In the genomic region with DNA sequence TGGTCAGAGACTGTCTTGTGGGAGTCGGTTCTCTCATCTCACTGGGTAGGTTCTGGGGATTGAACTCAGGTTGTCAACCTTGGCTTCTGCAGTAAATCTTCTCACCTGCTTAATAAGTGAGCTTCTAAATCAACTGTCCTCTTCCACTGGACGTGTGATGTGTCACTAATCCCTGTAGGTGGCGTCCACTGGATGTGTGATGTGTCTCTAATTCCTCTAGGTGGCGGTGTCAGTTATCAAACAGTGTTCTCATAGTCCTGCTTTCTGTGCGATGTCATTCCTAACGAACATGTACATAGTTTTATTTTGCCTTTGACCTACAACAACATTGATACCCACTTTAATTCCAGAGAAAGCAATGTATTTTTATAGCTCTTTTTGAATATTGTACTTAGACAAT, we compare ENCODE assay signal across 9 mouse cellular contexts. TPM values are rescaled to one million over a fixed set of nuclear protein-coding genes. Genes with fewer than 3 reads are reported as not detected.
A peak's percentile ranks its signal among the peaks of the same experiment; 100 is the strongest.
DNase-seq lines count a peak whose midpoint lies in the region; ATAC-seq and TF ChIP-seq lines count a peak whose summit lies in the region.
"Had no signal": no experiment of that assay in that cellular context is flagged by ENCODE, and none has a peak within 500 bp of the region (broad histone marks: within the 10 kb centered on the region; RNA-seq: fewer than 3 reads in every experiment).

No protein-coding gene starts in this region.

- ATAC-seq in forebrain, postnatal 0 days = peak; percentile 32; the same call in 1 of the 2 replicates
- no peak for ATAC-seq in forebrain, embryonic 12.5 days (ENCODE audit: low FRiP score)
- no peak for ATAC-seq in lung, embryonic 14.5 days (ENCODE audit: insufficient read depth)

- peak; percentile 92 for TF ChIP-seq CTCF in forebrain, postnatal 0 days (IDR thresholded peaks at IDR 0.05; ENCODE audit: low read depth)
- TF ChIP-seq CTCF in lung, embryonic 14.5 days (IDR thresholded peaks at IDR 0.05; ENCODE audit: low read depth) = peak; percentile 86

- no peaks in the 10 kb centered on the region for H3K36me3 ChIP-seq in forebrain, postnatal 0 days (ENCODE audit: insufficient read depth)
- H3K36me3 ChIP-seq in forebrain, embryonic 12.5 days (replicated peaks) = no peaks in the 10 kb centered on the region
- H3K36me3 ChIP-seq in lung, embryonic 14.5 days (ENCODE audit: insufficient read depth) = no peaks in the 10 kb centered on the region

- peak; percentile 61 for DNase-seq in forebrain, postnatal 0 days
- peak; percentile 75 for DNase-seq in lung, embryonic 14.5 days
- DNase-seq in lung, postnatal 14 days = no peak
- peak; percentile 65 for DNase-seq in embryo, embryonic 11 days
- DNase-seq in skeletal muscle tissue, adult 2 months (ENCODE audit: low read depth, low spot score) = peak; percentile 64
- DNase-seq in adrenal gland, postnatal 10 days = no peak
- no peak for DNase-seq in frontal cortex, postnatal 25 days (ENCODE audit: low spot score in 2 of 2)

- WGBS in forebrain, postnatal 0 days = 39% methylated on average over 6 of the region's 6 CpGs
- 47% methylated on average over 6 of the region's 6 CpGs for WGBS in forebrain, embryonic 12.5 days
- 51% methylated on average over 6 of the region's 6 CpGs for WGBS in lung, embryonic 14.5 days

- no peaks in the 10 kb centered on the region for H3K27me3 ChIP-seq in forebrain, postnatal 0 days (ENCODE audit: insufficient read depth, low read length)
- H3K27me3 ChIP-seq in forebrain, embryonic 12.5 days = no peaks in the 10 kb centered on the region
- H3K27me3 ChIP-seq in lung, embryonic 14.5 days (ENCODE audit: insufficient read depth, low read length) = no peaks in the 10 kb centered on the region

- H3K4me1 ChIP-seq in forebrain, postnatal 0 days (ENCODE audit: insufficient read depth) = no peaks in the 10 kb centered on the region
- peaks cover 9% of the 10 kb centered on the region for H3K4me1 ChIP-seq in forebrain, embryonic 12.5 days
- H3K4me1 ChIP-seq in lung, embryonic 14.5 days (ENCODE audit: insufficient read depth) = 0 out of 2 replicates have a peak, but pooled peaks cover 4% of the 10 kb centered on the region

- H3K9me3 ChIP-seq in forebrain, postnatal 0 days (ENCODE audit: low read length) = no peaks in the 10 kb centered on the region
- H3K9me3 ChIP-seq in forebrain, embryonic 12.5 days = no peaks in the 10 kb centered on the region
- H3K9me3 ChIP-seq in lung, embryonic 14.5 days (ENCODE audit: low read depth, low read length) = no peaks in the 10 kb centered on the region
- H3K9me3 ChIP-seq: megakaryocyte, embryonic 14.5 days had no signal

- no peak overlapping the region for H3K27ac ChIP-seq in forebrain, postnatal 0 days (ENCODE audit: low read depth, low read length)
- H3K27ac ChIP-seq in forebrain, embryonic 12.5 days = no peak overlapping the region
- no peak overlapping the region for H3K27ac ChIP-seq in lung, embryonic 14.5 days (ENCODE audit: low read depth)

- no peak overlapping the region for H3K4me3 ChIP-seq in forebrain, postnatal 0 days (ENCODE audit: low read depth, low read length)
- no peak overlapping the region for H3K4me3 ChIP-seq in forebrain, embryonic 12.5 days (replicated peaks)
- no peak overlapping the region for H3K4me3 ChIP-seq in lung, embryonic 14.5 days (ENCODE audit: low read depth, low read length)
- H3K4me3 ChIP-seq: megakaryocyte, embryonic 14.5 days had no signal

- no peak overlapping the region for H3K9ac ChIP-seq in forebrain, postnatal 0 days
- H3K9ac ChIP-seq in forebrain, embryonic 12.5 days = no peak overlapping the region
- no peak overlapping the region for H3K9ac ChIP-seq in lung, embryonic 14.5 days

- H3K4me2 ChIP-seq in forebrain, postnatal 0 days (ENCODE audit: low read depth) = no peak overlapping the region
- H3K4me2 ChIP-seq in forebrain, embryonic 12.5 days = no peak overlapping the region
- H3K4me2 ChIP-seq in lung, embryonic 14.5 days = no peak overlapping the region

RNA-seq across cellular contexts. Expression of gene Fsd1l, which starts 30.8 kb away (rescaled TPM):
- total RNA-seq in forebrain, postnatal 0 days (2014; rRNA removed) = 45.2 and 48.8 TPM in 2 replicates
- 10.3 and 17.9 TPM in 2 replicates for polyA plus RNA-seq in forebrain, postnatal 0 days (2015; fragmentation: Nextera tagmentation; extraction: Ambion mirVana)
- 47.2 and 52.2 TPM in 2 replicates for polyA plus RNA-seq in forebrain, embryonic 12.5 days (2016; fragmentation: Nextera tagmentation; extraction: Ambion mirVana)
- polyA plus RNA-seq in lung, embryonic 14.5 days (2014; fragmentation: Nextera tagmentation; extraction: Ambion mirVana) = 7.4 and 8.1 TPM in 2 replicates
- total RNA-seq in adrenal gland, postnatal 10 days (2021) = 10 to 100 TPM in 1 of 2 experiments, 1 to 10 TPM in 1; 9.5 to 15.9 TPM

Comparison
In these comparisons a context has a peak if more than half of its experiments do, and no peak if none do; other contexts are left out.
1. DNase-seq: peak in forebrain, postnatal 0 days (single experiment), lung, embryonic 14.5 days (single experiment), embryo, embryonic 11 days (single experiment) and skeletal muscle tissue, adult 2 months (single experiment); none in lung, postnatal 14 days (single experiment), adrenal gland, postnatal 10 days (single experiment) and frontal cortex, postnatal 25 days (0 of 2).